Mouse (Mus musculus) cerebellum, adult 2 months (tissue): Measurements from ENCODE around the gene Hmx2.

Experiments
- CTCF ChIP-seq: fragments of 200-500 bp; IDR thresholded peaks from 2 replicates; pipeline ENCODE4 v1.5.1; 2011; ENCODE audit warnings: low read depth, mild to moderate bottlenecking, control low read depth, low read length, moderate library complexity, borderline replicate concordance; ENCODE audit not compliant: insufficient read depth
- POLR2A ChIP-seq: fragments of 200-500 bp; IDR thresholded peaks from 2 replicates; pipeline ENCODE4 v1.6.1; 2011; ENCODE audit warnings: low read length, control low read depth, borderline replicate concordance; ENCODE audit not compliant: insufficient read depth

DNA sequence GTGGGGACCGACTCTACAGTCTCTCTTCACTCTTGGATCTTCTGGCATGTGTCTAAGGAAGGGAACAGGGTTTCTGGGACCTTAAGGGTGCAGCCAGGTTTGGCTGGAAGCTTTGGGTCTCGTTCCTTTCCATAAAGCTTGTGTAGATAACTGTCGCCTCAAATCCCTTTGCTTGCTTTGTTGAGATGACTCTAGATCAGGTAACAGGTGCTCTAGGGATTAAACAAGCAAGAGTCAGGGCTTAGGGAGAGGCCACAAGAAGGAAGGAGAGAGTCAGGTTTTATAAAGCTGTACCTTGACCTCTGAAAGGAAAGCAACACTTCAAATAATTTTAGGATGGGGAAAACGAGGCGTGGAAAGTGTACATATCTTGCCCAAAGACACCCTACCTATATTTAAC, 4.2 kb downstream of the Hmx2 start:
- TF ChIP-seq POLR2A (no peak), CTCF (no peak)
